Mouse (Mus musculus) bone marrow, adult 2 months (tissue): ENCODE measurements around the gene Gm6096.

Experiments
- CTCF ChIP-seq: fragments of 200-500 bp; IDR thresholded peaks from 2 replicates; pipeline ENCODE4 v1.5.1; 2011; ENCODE audit warnings: low read length, control low read depth; ENCODE audit not compliant: control insufficient read depth, insufficient read depth
- POLR2A ChIP-seq: fragments of 200-500 bp; IDR thresholded peaks from 2 replicates; pipeline ENCODE4 v1.6.1; 2011; ENCODE audit warnings: low read depth, mild to moderate bottlenecking, control low read depth, low read length, borderline replicate concordance; ENCODE audit not compliant: control insufficient read depth

- TF ChIP-seq CTCF (no peak), POLR2A (no peak)
Measured at GRCm38 (mm10) chr7:34255137-34255536, 4.3 kb downstream of the Gm6096 start.
